Mouse (Mus musculus) adrenal gland, adult 8-10 months (tissue): ENCODE data around the gene Coq10b. TPM values are rescaled to one million over a fixed set of nuclear protein-coding genes. Genes with fewer than 3 reads are reported as not detected.
"Not testable (repeated sequence)": the region's sequence is repeated elsewhere in the genome, so short reads cannot be mapped to it uniquely, and the experiment has no call there.

Experiments used
- DNase-seq: peaks from one replicate; pipeline ENCODE4 v3.0.0; 2022
- total RNA-seq, 4 experiments: library from RNA; stranded (reverse); gene quantifications; 2 replicates each; pipeline ENCODE4 v1.2.4; 2022

Gene Coq10b
- total RNA-seq = 100 to 1,000 TPM; 100 to 138 (median 107) TPM

DNA sequence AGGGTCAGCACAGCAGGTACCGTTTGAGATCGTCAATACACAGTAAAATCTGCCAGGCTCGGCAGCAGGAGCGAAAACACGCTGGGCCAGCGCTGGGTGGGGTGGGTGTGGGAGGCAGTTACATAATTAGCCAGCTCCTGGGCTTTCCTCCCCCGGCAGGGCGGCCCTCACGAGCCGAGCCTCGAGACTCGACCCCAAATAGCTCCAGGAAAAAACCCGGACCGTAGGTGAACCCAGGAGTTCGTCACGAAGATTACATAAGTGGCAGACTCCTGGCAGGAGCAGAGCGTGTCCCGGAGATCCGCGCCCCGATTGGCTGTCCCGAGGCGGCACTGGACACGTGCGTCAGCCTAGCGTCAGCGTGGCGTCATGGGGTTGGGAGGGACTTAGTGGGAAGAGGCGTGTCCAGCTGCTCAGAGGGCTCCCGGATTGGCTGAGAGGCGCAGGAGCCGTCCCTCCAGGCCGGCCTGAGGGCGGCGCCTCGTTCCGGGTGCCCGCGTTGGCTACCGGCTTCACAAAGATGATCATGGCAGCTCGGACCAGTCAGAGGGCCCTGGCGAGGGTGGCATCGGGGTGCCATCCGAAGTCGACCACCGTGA, at the start of gene Coq10b:
TSS of gene Coq10b (plus strand) at position 416 of the 599 bp plus-strand sequence.
- DNase-seq = peak; percentile 100

DNA sequence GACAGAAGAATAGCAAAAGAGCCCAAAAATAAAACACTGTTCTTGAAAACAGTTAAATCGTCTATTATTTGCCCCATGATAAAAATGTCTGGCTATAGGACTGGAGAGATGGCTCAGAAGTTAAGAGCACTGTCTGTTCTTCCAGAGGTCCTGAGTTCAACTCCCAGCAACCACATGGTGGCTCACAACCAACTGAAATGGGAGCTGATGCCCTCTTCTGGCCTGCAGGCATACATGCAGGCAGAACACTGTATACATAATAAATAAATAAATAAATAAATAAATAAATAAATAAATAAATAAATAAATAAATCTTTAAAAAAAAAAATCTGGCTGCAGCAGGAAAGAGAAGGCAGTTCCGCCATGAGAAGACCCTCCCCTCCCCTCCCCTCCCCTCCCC, 44.3 kb upstream of the Coq10b start:
- DNase-seq = not testable (repeated sequence)

DNA sequence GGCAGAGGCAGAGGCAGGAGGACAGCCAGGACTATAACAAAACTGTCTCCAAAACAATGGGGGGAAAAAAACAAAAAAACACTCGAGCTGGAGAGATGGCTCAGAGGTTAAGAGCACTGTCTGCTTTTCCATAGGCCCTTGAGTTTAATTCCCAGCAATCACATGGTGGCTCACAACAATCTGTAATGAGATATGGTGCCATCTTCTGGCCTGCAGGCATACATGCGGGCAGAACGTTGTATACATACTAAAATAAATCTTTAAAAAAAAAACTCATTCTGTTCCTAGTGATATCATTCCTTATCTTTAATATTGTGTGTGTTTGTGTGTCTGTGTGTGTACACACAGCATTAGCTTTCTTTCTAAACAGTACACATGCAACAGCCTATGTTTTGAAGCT, 40.1 kb upstream of the Coq10b start:
- no peak for DNase-seq

DNA sequence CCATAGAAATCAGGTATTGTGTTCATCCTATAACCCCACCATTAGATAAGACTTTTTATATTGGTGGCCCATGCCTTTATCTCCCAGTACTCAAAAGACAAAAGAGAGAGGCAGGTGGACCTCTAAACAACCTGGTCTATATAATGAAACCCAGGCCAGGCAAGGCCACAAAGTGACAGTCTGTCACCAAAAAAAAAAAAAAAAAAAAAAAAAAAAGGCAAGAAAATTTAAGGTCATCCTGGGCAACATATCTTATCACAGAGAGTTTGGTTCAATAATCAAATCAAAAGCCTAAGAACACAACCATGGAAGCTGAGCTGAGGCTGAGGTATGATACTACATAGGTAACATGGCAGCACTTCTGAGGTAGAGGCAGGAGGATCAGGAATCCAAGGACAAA, 30.7 kb upstream of the Coq10b start:
- DNase-seq = no peak

DNA sequence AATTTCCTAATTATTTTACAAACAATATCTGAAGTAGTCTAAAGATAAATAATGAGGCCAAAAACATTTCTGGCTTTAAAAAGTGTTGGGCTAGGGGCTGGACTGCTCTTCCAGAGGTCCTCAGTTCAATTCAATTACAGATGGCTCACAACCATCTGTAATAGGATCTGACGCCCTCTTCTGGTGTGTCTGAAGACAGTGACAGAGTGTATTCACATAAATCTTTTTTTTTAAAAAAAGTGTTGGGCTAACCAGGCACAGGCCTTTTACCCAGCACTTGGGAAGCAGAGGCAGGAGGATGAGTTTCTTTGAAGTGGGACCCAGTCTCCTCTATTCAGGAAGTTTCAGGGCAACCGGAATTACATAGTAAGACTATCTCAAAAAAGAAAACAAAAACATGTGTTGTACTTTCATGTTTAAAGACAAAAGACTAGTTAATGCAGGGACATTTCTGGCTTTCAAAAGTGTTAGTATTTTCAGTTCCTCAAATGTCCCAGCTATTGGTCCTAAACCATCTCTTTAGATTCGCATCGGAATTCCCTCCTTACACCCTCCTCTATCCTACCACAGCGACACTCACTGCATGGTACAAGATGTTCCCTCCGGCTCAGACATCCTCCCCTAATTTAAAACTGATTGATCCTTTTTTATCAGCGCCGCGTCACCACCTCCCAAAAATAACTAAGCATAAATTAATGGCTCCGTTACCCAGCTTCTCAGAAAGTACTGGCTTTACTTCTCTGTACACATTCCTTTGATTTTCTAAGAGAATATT, 26.7 kb upstream of the Coq10b start:
- DNase-seq = no peak

DNA sequence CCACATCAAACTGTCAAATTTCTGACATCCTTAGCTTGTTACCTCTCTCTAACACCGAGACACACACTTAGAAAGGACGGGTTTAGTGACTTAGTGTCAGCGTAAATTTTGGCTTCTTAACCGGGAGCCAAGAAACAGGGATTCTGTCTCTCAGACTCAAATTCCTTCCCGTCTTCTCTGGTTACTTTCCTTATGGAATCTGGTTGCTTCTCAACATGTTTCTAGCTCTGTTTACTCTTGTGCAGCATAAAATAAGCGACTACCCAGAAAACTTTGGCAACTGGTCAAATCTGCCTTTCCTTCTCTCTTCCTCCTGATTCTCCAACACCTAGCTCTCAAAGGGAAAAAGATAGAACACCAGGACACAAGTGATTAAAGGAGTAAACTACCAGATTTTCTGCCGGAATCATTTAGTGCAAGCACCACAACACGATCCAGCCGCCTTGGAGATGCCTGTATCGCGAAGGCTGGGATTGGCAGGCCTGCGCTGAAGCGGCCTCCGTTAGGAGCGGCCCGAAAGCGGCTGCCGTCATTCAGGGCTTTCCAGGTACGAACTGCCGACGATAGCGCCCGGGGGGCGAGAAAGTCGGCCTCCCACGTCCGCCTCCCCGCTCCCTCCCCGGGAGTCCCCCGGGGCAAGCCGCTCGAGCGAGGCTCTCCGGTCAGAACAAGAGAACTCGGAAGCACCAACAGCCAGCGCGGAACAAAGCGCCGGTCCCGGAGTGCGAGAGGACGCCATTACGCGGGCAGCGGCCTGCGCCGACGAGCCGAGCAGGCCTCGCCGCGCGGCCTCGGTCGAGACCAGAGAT, 25.9 kb upstream of the Coq10b start:
- DNase-seq = peak; percentile 47

DNA sequence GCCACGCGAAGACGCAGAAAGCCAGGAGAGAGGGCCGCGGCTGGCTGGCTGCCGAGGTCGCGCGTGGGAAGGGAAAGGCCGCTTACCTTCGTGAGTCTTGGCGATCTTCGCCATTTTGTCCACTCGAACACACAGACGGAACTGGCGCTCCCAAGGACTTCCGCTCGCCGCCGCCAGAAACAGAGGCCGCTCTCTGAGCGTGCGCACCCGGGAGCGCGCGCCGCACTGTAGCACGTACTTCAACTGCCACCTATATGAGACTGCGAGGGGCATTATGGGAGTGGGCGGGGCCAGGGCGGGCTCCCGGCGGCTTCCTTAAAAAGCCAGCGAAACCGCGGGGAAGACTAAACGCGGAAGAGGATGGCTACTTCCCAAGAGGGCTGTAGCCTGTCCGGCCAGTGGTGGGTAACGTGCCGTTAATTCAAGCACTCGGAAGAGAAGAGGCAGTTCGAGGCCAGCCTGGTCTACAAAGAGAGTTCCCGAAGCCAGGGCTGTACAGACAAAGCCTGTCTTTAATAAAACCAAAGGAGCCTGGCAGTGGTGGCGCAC, 25.2 kb upstream of the Coq10b start, which contains the start of gene Sf3b1:
TSS of gene Sf3b1 (minus strand) at position 229 of the 549 bp plus-strand sequence.
- peak; percentile 95 for DNase-seq

DNA sequence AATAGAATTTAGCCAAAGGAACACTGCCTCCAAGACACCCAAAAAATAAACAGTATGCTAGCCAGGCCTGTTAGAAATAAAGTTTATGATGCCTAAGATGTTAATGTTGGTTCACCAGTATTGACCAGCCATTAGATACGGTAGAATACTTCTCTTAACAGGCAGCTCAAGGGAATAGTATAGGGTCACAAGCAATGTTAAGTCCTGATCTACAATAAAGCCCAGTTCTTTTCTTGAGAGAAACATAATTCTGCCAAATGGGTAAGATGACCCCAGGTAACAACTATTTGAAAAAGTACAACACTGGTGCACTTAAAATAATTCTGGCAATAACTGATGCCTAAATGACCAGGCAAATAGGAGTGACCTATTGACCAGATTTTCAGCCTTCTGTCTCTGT, 24.6 kb upstream of the Coq10b start:
- no peak for DNase-seq

DNA sequence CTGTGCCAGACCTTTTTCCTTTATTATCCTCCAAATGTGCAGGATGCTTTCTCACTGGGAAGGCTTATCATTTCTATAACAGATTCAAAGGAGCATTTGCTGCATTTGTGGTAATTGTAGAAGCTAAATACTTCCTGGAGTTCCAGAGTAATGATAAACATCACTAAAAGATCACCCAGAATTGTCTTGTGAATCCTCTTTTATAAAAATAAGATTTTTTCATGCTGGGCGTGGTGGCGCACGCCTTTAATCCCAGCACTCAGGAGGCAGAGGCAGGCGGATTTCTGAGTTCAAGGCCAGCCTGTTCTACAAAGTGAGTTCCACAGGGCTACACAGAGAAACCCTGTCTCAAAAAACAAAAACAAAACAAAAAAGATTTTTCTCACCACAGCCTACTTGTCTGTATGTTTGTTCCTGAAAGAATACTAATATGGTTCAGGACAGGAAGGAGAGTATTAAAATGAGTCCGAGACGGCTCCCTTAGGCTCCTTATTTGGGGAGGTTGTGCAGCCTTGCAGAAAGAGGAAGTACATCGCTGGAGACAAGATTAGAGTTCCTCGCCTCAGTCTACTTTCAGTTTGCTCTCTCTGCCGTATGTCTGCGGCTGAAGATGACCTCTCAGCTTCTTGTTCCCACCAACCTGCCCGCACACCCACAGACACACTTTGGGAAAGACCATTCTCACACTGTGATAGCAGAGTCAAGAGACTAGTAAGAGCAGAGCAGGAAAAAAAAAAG, 23.9 kb upstream of the Coq10b start:
- DNase-seq = no peak

DNA sequence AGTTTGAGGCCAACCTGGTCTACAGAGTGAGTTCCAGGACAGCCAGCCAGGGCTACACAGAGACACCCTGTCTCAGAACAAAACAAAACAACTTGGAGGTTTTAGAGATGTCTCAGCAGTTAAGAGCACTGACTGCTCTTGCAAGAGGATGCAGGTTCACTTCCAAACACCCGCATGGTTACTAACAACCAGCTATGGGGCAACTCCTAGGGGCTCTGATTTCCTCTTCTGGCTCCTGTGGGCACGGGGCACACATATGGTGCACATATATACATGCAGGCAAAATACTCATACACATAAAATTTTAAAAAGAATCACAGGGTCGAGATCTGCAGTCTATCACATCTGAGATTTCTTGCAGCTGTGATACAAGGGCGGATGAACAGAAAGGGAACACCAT, 23.1 kb upstream of the Coq10b start:
- no peak for DNase-seq

DNA sequence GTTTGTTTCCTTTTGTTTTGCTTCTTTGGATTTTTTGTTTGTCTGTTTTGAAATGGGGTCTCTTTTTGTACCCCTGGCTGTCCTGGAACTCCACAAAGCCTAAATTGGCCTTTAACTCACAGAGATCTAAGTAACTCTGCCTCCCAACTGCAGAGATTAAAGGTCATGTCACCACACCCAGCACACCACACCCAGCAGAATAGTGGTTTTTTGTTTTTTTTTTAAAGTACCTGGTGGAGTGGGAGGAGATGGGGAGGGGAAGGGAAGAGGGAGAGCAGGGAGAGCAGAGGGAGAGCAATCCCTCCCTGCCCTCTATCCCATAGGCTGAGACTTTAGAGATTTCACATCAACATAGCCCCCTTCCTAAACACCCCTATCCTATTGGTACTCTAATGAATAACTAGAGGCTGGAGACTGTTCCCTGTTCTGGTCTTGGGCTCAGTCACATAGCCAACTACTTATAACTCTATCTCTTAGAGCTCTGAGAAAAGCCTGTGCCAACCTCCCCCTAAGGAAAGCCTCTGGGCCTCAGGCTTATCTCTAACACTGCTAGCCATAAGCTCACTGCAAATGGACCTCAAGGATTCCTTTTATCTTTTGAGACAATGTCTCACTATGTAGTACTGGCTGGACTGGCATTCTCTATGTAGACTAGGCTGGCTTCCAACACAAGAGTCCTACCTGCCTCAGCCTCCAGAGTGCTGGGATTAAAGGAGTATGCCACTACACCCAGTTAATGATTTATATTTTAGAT, 21.4 kb upstream of the Coq10b start:
- no peak for DNase-seq

DNA sequence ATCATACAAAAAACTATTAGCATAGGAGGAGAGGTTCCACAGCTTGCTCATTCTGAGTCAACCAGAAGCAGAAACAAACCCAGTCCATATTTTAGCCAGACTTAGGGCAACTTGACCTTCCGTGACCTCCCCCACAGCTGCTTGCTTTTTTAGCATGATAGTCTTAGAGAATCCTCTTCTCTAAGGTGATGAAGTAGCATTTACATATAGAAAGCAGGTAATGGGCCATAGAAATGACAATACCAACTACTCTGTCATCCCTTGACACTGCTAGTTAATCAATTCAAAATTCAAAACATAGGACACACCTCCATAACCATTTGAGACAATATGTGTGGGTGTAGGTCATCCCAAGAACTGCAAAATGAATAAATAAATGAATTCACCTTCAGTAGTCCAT, 12.6 kb upstream of the Coq10b start:
- DNase-seq = no peak

DNA sequence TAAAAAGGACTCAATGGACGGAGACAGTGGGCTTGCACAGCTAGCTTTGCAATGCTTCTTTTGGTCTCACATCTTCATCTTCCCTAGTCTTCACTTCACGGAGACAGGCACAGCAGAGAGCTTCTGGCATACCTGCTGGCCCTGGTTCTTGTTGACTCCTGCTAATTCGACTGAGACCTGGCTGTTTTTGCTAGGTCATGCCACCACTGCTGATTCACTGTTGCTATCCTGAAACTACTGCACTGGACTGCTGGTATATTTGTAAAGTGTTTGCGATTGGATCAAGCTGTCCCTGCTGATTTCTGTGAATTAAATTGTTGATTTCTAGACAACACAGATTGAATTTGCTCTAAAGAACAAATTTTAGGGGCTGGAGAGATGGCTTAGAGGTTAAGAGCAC, 10.9 kb upstream of the Coq10b start:
- DNase-seq = no peak

DNA sequence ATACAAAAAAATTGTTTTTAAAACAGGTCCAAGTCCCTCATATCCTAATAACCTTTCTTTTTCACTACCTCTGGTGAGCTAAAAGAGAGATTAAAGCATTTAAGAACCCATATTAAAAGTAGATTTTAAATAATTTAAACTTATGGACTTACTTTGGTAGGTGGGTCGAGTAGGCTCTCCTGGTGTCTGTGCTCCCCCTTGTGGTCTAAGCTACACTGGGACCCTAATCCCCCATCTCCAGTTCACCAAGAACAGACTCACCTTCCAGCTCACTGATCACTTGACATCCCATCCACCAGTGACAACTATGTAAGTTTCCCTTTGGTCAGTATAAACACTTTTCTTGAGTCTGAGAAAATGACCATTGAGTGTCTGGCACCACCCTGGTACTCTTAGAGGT, 10.3 kb upstream of the Coq10b start:
- no peak for DNase-seq

DNA sequence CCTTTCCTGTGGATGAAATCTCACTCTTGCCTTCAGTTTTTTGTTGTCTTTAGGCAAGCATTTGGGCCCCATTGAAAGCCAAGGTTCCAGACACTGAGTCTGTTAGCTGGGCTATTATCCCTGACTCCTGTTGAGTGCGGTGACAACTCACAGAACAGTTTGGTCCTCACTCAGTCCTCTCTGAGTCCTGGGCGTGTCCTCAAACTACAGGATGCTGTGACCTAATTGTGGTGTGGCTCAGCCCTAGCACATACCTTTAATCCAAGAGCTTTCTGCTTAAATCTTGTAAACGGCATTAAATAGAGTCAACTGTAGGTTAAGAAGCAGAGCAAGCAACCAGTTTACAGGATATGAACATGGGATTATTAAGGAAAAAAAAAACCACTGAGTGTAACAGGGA, 9.4 kb upstream of the Coq10b start:
- no peak for DNase-seq

DNA sequence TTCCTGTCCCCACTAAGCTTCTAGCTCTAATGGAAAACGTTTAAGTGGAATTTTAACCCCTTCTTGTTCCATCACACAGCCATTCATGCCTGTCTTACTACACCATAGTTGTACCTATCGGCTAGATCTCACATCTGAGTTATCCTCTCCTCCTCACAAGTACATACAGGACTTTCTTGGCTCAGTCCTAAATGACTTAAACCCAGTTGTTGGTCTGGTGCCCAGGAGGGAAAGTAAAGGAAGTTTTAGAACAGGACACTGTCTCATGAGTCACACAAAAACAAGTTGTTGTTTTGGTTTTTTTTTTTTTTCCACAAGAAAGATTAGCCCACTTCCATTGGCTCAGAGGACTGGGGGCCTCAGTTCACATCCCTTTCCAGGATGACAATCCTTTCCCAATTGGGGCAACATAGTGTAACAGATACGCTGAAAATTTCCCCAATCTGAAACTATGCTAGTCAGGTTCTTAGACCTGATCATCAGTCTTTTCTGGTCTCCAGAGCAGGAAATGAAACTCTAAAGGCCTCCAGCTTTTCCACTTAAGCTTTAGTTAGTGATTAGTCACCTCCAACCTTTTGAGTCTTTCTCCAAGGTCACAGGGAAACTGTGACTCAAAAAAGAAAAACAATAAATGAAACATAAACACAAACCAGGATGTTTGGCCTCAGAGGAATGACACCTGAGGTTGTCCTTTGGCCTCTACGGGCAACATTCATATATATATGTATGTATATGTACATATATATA, 3.6 kb upstream of the Coq10b start:
- DNase-seq = no peak

DNA sequence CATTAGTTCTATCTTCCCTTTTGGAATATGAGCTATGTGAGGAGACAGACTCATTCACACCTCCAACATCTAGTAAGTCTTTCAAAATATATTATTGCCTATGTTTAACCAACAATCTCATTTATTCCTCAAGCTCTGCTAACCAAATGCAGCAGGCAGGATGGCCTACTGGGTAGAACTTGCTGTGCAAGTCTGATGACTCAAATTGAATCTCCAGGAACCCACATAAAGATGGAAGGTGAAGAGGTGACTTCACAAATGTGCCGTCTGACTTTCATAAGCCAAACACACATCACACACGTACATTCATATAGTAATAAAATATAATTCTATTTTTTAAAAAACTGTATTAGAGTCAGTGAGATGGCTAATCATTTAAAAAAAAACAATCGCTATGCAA, 899 bp upstream of the Coq10b start:
- no peak for DNase-seq

DNA sequence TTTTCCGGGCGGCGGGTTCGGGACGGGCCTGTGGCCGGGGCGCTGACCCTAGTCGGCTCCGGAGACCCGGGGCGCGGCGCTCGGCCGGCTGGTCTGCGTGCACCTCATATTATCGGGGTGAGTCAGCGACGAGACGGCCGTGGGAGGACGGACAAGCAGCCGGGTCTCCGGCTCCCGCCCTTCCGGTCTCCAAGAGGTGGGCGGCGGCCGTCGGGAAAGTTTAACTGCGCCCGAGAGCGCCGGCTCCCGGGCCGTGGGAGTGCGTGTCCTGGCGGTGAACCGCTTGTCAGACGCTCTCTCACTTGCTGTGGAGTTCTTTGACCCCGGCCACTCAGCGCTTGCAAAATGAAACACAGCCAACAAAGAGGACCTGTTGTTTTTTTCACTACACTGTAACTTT, 435 bp downstream of the Coq10b start:
- DNase-seq = peak; percentile 82

DNA sequence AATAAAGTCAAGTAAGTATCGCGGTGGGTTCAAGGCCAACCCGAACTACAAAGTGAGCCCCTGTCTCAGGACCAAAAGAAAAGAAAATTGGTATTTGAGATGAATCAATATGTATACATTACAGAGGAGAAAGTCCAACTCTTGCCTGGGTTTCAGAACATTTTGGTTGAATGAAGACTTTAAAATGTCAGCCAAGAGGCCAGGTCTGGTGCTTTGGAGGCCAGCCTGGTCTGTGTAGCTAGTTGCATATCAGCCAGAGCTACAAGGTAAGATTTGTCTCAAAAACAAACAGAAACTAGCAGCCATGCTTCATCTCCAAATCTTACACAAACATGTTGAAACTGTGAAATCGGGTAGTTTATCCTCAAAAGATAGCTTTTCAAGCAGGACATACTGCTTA, 1.0 kb downstream of the Coq10b start:
- DNase-seq = no peak

DNA sequence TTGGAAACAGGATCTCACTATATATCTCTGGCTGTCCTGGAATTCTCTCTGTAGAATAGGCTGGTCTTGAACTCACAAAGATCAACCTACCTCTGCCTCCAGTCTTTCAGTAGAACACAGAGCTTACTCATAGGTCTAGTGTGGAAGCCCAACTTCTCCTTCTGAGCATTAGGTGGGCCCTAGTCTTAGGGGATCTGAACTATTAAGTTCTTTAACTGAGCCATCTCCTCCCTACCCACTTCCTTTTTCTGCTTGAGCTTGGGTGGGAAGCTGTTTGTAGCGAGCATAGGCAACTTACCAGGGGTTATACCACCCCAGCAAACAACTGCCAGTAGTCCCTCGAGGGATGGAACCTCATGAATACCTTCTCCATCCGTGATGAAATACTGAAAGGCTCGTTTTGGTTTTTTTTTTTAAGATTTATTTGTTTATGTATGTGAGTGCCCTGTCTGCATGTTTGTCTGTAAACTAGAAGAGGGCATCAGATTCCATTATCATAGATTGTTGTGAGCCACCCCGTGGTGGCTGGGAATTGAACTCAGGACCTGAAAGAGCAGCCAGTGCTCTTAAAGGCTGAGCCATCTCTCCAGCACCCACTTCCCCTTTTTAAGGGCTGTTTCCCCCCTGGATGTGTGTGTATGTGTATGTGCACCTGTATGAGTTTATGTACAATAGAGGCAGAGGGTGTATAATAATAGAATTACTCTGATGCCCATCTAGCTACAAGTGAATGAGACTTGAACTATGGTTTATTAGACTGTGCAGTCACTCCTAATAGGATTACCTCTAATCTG, 2.9 kb downstream of the Coq10b start:
- DNase-seq = no peak
